Mouse (Mus musculus) cerebellum, postnatal 14 days (tissue): ENCODE measurements at regions not wholly inside any gene's neighbourhood (a gene's known extent, or its start where the extent isn't known, plus 50 kb on each side); places are given as distances from the start of the nearest gene placed in this dataset.

ENCODE experiments used
- DNase-seq, 2 experiments: peaks; one replicate each; pipeline ENCODE4 v3.0.0; 2021; ENCODE audit warnings: mixed read lengths in 2 of 2

GRCm38 (mm10) chr15:96185429-96185828 lies 101.9 kb upstream of the Arid2 start:
- DNase-seq, result no peak

GRCm38 (mm10) chr15:96185901-96186300 lies 101.4 kb upstream of the Arid2 start:
- peak in 1 of 2 experiments; percentile 38 for DNase-seq

DNA sequence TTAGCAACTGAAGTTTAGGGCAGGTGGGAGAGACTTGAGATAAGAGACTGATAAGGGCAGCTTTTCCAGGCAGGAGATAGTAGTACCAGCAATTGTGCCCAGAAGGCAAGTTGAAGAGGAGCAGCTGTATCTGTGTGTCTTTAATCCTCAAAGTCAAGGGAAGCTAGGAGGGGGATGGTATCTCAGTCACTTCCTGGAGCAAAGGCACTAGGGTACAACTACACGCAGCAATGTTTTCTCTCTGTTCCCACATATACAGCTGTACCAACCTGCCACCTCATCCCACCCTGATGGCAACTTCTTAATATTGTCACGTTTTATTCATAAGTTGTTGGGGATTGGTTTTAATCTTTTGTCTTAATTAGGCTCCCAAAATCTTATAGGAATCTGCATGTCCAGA lies 97.8 kb upstream of the Arid2 start:
- no peak for DNase-seq

- no peak for DNase-seq
Measured at GRCm38 (mm10) chr15:96197413-96197812, 89.9 kb upstream of the Arid2 start.

DNA sequence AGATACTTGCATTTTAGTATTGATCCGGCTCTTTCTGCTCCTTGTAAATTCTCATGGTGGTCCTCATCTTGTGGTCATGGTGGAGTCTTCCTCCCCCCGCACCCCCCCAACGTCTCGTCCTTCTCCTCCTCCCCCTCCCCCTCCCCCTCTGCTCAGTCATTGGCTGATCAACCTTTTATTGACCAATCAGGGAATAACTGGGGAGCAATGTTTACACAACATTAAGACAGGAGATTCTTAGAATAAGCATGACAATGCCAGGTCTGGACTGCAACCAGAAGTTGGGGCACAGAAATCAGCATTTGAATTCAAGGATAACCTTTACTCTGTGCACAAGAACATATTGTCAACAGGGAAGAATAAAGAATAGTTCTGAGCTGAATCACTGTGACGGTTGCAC lies 89.4 kb upstream of the Arid2 start:
- DNase-seq, result no peak

- peak; percentile 28 to 40 for DNase-seq
Measured at GRCm38 (mm10) chr15:96201273-96201672, 86.0 kb upstream of the Arid2 start.

DNA sequence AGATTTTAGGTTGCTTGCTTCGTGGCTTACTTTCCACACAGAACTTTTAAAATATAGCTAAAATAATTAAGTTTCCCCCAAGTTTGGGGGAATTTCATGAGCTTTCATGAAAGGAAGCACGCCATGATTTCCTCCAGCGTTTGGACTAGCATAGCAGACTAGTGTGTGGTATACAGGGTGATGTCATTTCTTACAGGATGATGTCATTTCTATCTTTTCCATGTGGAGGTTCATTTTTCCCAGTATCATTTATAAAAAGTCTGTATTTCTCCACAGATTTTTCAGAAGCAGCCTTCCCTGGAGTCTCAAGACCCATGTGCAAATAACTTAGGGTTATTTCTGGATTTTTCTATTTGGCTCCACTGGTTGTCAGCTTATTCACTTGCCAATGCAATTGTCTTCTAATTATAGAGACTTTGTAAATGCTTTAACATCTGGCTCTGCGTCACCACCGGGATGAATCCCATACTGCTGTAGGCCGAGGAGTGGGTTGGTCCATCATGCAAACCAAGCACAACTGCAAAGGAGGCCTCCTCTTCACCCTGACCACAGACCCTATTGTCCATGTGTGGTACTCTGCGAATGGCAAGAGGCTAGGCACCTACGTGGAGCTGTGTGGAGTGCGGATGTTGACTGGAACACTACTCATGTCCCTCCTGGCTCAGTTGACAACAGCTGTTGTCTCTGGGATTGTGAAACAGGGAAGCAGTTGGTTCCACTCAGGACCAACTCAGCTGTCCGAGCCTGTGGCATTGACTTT lies 85.4 kb upstream of the Arid2 start:
- no peak for DNase-seq

- no peak for DNase-seq
Measured at GRCm38 (mm10) chr15:96204187-96204586, 83.1 kb upstream of the Arid2 start.

- no peak for DNase-seq
Measured at GRCm38 (mm10) chr15:96204623-96205022, 82.7 kb upstream of the Arid2 start.

GRCm38 (mm10) chr15:96210721-96211400 lies 76.5 kb upstream of the Arid2 start:
- no peak for DNase-seq

GRCm38 (mm10) chr15:96213541-96214312 lies 73.6 kb upstream of the Arid2 start:
- DNase-seq, result no peak

GRCm38 (mm10) chr15:96217896-96218295 lies 69.4 kb upstream of the Arid2 start:
- DNase-seq, result no peak

DNA sequence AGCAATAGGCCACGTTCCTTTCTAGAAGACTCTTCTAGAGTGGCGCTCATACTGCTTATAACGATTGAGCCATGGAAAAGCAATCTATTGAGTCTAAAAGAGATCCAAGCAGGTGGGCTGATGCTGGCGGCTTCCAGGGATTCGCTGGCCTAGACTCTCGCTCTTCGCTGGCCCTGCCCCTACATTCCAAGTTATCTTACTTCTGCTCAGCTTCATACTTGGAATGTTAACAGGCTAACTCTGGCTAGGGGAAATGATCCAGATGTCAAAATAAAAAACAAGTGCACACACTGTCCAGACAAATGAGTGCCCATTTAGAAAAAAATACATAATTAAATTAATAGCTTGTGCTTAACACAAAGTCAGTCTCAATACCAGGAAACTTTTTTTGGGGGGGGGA lies 67.6 kb upstream of the Arid2 start:
- DNase-seq, result no peak

DNA sequence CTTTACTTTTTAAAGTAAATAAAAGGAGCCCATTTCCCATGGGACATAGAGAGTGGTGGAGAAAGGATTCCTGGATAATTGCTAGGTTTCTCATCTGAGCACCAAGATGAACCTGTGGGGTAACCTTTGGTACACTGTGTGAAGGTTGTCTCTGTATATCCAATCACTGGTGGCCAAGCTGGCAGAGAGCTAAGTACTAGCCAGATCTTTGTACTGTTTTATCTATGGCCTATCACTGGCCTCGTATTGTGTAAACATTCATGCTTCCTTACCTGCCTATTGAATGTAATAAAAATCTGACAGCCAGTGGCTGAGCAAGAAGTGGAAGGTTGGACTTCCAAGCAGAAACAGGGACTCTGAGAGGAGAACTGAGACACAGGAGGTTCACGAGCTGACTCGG lies 55.3 kb upstream of the Arid2 start:
- no peak for DNase-seq

GRCm38 (mm10) chr15:96233113-96233512 lies 54.2 kb upstream of the Arid2 start:
- no peak for DNase-seq

- no peak for DNase-seq
Measured at GRCm38 (mm10) chr15:96234783-96235182, 52.5 kb upstream of the Arid2 start.
